Mouse (Mus musculus): ENCODE measurements around the gene Usp50.

Gene Usp50

DNA sequence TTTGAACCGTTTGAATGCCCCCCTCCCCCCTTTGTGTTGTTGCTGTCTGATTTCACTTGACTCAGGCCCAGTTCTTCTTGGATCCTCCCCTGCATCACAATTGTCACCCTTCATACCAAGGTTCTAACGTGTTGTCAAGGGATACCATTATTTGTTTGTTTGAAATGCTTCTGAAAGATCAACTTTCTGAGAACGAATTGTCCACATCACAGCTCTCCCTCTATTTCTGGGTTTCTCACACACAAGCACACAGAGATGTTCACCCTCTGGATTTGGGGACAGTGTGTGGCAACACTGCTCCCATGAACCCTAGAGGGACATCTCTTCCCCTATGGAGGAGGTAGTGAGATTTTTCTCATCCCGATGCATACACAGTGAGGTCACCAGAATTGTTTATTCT, at the start of gene Usp50:
Gene Usp50 (minus strand): TSS at position 101 of the 400 bp plus-strand sequence.
- DNase-seq = no peak

DNA sequence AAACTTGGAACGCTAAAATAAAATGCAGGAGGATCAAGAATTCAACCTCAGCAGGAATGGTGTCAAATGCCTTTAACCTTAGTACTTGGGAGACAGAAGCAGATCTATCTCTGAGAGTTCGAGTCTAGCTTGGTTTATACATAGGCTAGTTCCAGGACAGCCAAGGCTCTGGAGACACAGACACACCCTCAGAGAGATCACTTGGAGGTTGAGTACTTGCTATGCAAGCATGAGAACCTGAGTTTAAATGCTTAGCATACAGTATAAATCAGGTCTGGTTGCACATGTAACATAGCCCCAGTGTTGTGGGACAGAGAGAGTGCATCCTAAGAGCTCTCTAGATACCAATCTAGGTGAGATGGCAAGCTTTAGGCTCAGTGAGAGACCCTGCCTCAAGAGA, 34.1 kb upstream of the Usp50 start:
- no peak for DNase-seq

DNA sequence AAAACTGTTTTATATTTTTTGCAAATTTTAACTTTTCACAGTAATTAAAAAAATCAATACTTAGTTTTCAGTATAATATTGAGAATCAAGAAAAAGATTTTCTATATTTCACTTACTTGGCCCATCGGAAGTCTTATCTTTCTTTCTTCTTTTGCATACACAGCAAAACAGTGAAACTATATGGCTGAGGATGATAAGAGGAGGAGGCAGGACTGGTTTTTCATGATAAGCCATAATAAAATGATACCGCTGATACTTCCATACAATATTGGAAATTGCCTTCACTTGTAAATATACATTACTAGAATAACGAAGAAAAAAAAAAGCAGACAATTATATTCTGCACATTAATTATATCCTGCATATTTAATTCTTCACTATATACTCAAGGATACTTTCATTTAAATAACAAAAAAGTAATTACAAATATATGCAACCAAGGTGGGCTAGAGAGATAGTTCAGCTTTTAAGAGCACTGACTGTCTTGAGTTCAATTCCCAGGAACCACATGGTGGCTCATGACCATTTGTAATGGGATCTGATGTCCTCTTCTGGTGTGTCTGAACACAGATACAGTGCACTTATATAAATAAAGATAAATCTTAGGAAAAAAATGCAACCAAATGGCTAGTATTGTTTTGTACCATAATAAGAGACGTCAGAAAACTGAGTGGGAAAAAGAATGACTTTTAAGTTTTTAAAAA, 33.5 kb upstream of the Usp50 start:
- DNase-seq = no peak

DNA sequence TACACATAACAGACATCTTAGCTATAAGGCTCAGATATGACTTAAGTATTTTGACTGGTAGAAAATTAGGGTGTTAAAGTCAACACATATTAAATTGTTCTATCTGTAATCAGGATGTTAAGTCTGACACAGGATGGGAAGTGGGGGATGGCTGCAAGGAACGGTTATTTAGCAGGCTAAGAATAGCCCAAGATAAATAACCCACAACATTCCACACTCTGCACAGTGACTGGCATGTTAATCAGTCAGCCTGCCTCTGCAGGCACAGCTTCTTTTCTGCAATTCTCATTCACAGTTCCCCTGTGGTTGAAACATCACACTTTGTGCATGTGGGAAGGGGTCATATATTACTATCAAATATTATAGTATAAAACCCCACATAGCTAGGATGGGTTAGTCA, 32.6 kb upstream of the Usp50 start:
- DNase-seq = no peak

DNA sequence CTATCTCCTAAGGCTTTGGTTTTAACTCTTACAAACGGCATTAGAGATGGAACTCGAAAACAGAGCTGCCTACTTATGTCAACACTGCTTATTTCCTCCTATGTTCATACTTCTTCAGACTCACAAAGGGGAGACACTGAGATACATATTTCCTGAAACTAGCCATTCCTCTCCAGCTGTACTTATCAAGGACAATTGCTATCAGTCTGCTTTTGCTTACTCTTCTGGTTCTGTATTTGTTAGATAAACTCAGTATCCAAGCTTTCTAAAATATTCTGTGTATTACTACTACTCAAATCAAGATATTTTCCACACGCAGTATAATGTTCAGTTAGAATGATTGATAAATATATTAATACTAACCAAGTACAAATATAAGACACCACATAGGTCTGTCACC, 18.7 kb upstream of the Usp50 start:
- DNase-seq = no peak

DNA sequence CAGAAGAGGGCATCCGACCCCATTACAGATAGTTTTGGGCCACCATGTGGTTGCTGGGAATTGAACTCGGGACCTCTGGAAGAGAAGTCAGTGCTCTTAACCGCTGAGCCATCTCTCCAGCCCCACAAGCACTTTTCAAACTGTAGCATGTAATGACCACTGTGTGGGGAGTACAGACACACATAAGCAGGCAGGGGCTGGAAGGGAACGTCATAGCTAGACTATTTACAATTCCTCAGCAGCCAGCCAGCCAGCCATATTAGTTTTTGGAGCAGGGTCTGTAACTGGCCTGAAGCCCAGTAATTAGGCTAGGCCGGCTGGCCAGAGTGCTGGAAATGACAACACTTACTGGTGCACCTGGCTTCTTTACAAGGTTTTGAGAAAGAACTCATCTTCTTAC, 15.2 kb upstream of the Usp50 start:
- DNase-seq = no peak

DNA sequence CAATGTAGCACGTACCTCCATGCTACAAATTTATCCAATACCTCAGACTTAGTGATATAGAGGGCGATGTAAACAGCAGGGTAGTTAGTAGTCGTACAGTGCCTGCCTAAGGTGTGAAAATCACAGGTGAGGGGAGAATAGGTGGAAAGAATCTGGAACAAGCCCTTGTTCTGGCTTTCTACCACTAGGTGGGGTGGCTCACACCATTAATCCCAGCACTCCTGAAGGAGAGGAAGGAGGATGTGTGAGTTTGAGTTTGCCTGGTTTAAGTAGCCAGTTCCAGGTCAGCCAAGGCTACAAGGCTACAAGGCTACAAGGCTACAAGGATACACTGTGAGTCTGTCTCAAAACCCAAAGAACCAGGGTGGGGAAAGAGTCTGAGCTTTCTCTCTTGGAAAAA, 12.4 kb upstream of the Usp50 start:
- no peak for DNase-seq

DNA sequence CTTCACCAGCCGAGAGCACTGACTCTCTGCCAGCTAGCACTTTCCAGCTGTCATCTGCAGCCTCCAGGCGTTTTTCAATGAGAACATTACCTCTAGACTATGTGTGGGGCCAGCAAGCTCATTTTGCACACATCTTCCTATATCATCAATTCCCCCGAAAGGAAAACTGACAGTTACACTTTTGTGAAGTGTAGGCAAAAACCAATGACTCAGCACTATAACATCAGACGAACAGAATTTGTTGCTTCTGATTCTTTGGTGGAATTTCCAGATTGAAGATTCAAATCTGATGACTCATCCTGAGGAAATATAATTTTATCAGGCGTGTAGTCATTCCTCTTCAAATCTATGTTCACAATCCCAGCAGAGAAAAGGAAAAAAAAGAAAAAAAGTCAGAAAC, 9.3 kb upstream of the Usp50 start:
- DNase-seq = no peak

DNA sequence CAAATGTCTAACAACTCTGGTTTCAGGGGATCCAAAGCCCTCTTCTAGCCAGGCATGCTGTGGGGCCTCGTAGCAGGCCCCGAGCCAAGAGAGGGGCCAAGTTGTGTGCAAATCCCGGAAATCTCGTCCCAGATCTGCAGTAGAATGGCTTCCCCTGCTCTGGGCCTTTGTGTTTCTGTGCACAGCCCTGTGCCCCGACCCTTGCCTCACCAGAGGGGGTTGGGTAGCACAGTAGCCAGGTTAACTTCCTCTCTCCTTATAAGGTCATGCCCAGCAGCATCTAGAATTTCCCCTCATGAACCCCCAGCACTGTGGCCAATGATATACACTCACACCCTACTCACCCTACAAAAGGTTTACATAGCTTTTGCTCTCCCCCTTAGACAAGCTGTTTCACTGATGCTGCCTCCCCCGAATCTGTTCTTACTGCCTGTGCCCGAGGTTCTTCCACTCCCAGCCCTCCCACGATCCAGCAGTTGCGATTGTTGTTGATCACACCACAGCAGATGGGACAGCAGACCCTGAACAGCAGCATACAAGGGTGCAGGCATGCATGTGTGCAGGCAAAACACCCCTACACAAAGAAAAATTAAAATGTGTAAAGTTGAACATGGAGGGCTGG, 4.6 kb upstream of the Usp50 start:
- peak; percentile 28 to 33 for DNase-seq

DNA sequence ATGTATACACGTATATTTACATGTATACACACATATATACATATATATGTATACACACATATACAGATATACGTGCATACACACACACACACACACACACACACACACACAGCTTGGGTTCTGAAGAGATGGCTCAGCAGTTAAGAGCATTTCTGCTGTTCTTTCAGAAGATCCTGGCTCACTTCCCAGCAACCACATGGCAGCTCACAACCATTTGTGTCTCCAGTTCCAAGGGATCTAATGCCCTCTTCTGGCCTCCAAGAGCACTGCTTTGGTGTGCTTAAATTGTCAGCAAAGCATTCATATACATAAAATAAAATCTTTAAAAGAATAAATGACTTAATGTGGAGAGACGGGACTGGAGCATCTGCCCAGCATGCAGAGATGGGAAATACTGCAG, 837 bp downstream of the Usp50 start:
- DNase-seq = peak; percentile 74 to 75

DNA sequence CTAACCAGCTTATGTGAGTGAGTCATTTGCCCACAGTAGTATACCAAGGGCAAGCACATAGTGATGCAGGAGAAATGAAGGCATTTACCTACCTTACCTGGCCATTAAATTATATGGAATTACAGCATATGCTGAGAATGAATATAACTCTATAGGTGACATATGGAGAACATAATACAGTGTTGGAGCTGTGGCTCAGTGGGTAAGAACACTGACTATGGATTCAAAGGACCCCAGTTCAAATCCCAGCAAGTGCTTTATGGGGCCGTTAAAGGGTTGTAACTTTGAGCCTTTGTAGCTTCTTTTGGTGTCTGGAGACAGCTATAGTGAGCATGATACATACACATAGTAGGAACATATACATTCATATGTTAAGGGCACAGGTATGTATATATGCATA, 1.8 kb downstream of the Usp50 start:
- no peak for DNase-seq

DNA sequence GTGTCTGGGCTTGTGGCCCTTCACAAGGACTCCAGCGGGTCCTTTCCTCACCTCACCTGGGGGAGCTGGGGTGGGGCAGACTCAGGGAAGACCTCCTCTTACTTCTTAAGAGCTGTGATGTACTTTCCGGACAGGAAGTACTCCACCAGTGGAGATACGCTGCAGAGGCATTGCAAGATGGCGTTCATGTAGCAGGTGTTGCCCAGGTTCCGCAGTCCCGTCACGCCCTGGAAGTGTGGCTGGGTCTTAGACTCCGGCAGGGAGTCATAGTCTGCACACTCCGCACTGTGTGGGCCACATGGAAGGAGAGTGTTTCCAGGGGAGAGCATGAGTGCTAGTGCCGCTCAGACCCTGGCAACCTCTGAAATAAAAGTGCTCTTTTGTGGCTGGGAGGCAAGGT, 3.0 kb downstream of the Usp50 start:
- no peak for DNase-seq

DNA sequence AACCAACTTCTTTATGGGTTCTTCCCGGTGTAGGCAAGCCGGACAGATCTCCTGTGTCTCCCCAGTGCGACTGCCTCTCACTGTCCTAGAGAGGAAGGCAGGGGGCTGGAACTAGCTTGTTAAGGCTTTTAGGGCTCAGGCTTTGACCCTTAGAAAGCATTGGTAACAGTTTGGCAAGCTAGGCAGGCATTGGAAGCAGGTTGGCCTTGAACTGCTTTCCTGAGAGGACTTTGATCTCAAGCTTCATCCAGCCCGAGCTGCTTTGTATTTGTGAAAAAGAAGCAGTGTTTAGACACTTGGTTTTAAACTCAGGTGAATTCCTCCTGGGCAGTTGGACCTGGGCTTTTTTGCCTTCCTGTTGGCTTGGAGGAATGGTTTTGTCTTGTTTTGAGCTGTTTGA, 4.5 kb downstream of the Usp50 start:
- DNase-seq = no peak

DNA sequence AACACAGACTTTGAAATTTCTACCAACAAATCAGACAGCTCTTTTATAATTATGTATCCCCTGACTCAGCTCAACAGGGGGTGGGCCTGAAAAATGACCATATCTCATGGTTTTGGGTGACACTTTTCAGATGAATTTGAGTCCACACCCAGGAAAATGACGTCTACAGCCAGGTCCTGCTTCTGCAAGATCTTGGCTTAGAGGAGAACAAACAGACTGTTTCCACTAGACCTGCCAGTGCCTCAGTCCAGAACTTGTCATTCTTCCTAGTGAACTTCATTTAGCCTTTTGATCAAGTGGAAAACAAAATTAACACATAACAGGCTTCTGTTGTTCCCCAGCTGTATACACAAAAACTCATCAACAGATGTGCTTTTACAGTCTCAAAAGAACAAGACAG, 6.9 kb downstream of the Usp50 start:
- no peak for DNase-seq

DNA sequence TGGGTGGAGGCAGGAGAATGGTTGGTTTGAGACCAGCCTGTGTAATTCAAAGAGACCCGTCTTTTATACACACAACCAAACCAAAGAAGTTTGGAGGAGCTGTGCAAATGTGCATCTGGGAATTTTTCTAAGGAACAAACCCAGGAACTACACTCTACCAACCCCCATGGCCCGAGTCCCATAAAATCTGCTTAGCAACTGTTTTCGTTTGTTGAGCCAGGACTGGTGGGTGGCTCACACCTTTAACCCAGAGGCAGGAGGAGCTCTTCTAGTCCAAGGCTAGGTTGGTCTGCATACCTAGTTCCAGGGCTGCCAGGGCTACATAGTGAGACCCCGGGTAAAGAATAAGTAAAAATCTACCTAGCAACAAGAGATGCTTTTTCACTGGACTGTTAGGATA, 7.3 kb downstream of the Usp50 start:
- no peak for DNase-seq

DNA sequence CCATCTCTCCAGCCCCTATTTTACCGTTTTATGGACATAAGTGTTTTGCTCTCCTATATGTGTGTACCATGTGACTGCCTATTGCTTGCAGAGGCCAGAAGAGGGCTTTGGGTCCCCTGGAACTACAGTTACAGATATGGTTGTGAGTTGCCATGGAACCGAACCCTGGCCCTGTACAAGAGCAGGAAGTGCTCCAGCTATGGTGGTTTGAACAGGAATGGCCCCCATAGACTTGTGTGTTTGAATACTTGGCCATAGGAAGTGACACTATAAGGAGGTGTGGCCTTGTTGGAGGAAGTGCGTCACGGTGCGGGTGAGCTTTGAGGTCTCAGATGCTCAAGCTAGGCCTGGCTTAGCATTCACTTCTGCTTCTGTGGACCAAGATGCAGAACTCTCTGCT, 11.1 kb downstream of the Usp50 start:
- no peak for DNase-seq

DNA sequence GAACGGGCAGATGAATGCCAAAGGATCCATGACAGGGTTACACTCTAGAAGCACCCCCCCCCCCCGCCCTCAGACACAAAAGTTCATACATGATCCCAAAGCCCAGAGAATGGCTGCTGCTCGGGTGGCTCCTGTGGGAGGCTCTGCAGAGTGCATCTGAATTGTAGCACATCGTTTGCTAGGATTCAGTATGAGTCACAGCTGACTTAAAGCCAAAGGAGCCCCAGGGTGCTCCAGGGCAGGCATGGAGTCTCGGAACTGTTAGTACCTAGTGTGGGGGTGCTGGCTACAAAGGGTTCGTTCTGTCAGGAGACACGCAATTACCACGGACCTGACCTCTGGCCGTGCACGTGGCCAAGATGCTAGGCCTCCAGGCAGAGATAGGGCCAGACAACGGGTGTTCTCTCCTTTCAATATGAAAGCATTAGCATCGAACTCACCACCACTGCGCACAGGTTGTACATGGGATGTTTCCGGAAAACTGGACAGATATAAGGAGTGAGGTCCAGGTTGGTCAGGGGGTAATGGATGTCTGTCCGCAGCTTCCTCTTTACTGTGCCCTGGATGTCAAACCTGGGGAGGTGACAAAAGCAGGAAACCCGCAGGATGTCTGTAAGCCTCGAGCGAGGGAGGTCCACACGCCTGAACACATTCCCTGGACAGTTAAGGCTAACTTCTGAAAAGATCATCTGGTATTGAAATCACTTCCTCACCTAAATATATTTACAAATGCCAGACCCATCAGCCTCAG, 13.7 kb downstream of the Usp50 start:
- peak in 1 of 2 experiments; percentile 14 for DNase-seq

DNA sequence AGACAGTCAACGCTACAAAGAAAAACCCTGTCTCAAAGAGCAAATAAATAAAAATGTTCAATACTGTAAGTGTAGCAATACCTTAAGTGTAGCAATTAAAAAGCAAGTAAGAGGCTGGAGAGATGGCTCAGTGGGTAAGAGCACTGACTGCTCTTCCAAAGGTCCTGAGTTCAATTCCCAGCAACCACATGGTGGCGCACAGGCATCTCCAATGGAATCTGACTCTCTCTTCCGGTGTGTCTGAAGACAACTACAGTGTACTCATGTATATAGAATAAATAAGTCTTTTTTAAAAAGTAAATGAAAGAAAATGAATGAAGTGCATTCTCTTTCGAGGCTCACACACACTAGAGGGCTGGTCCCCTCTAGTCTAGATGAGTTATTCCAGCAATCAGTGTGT, 15.1 kb downstream of the Usp50 start:
- peak; percentile 17 for DNase-seq

DNA sequence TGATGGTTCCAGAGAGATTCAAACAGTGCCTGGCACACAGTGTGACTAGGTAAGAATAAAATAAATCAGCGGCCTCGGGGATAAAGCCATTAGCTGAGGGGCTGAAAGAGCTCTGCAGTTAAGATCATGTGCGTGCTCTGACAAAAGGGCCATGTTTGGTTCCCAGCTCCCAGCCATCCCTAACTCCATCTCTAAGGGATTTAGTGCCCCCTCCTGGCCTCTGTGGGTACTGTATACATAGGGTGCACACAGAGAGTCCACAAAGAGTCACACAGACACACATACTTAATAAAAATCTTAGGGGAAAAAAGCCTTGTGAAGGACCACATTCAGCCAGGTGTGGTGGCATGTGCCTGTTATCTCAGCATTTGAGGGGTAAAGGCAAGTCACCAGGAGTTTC, 15.7 kb downstream of the Usp50 start:
- DNase-seq = no peak

DNA sequence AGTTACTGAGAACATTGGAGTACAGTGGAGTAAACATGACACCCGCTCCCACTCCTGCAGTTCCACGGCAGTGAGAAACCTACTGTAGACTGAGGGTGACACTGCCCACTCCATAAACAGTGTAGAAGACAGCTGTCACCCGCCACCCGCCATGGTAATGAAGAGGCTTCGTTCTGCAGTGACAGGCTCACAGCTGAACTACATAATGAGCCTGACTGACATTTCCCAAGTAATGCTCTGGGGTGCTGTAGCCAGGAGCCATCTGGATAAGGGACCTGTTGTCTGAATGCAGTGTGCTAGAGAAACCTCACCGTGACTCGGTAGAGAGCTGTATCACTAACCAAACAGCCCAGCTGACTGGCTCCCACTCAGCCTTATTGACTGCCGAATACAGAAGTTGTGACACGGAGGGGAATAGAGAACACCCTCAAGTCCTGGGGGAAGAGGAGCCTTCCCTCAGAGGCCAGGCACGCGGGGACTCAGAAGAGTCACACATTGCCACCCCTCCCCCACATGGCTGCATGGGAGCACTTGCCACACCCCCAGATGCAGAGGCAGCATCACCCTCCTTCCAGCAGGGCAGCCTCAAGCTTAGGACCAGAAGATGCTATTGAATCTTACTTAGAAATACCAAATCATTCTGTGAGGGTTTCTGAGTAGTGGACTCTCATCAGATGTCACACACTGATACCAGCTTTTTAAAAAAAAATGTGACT, 17.2 kb downstream of the Usp50 start:
- peak; percentile 18 to 46 for DNase-seq

DNA sequence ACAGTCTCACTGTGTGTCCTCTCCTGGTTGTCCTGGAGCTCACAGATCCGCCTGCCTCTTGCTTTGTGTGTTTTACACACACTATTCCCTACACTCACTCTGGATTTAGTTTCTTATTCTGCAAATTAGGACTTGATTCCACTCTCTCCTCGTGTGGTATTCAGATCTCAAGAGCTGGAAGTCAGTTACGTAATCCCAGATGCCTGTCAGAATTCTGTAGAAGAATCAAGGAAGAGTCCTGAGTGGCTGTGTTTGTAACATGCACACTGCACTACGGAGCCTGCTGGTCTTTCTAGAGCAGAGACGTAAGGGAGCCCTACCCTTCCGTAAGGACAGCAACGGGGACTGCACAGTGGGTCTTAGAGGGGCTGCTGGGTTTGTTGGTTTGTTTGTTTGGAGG, 23.9 kb downstream of the Usp50 start:
- DNase-seq = no peak

DNA sequence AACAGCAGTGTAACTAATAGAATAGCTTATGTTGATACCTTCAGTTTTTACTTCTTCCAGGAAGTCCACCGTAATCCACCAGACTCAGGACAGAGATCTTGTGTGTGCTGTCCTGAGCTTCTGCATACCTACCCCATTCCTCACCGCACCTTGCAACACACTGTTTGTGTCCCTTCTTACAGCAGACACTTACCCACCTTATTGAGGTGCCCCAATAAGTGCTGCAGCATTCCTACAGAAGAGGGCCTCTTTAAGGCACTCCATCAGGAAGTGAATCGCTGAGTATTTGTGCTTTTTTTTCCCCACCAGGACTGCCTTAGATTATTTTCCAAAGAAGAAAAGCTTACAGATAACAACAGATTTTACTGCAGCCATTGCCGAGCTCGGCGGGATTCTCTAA, 27.6 kb downstream of the Usp50 start:
- DNase-seq = no peak

DNA sequence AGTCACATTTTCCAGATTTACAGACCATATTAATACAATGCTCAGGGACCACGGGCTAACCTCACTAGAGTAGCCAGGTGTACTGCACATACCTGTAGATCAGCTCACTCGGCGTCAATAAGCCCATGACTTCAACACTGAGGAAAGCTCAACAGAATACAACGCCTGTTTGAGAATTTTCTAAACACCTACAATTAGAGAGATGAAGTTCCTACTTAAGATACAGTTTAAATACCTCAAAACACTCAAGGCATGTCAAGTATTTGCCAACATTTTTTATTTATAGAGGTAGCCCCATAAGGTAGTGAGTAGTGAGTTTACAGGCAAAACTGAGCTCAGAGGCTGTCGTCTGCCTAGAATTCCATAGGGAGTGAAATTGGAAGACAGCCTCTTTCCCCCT, 39.9 kb downstream of the Usp50 start:
- no peak for DNase-seq

DNA sequence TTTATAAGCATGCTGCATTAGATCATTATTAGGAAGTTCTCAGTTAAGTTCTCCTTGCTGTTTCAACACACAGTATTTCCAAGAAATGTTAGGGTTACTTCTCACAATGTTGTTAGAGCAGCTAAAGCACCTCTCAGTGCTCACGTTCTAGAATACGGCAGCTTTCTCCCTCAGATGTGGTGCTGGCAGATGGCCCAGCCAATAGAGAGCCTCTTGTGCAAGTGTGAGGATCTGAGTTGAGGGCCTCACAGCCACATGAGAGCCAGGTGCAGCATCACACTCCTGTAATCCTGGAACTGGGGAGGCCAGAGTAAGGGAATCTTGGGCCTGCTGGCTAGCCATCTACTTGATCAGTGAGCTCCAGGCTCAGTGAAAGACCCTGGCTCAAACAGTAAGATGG, 43.0 kb downstream of the Usp50 start:
- no peak for DNase-seq

Data from kidney, postnatal 4 days (tissue).